ENCODE assay signal across 7 mouse cellular contexts in the genomic region with DNA sequence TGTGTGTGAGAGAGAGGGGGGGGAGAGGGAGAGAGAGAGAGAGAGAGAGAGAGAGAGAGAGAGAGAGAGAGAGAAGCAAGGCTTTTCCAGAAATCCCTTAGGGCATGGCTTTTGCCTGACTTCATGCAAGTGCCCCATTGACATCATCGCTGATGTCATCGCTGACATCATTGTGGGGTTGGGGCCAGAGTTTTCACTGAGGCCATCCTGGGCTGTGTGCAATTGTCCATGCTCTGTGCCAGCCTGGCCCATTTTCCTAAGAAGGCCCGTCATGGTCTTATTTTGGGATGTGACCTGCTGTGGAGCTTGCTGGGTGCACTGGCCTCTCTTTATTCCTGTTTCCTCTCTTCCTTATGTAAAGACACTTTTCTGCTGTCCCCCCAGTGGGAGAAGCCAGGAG.
"Had no signal": no experiment of that assay in that cellular context is flagged by ENCODE, and none has a peak within 500 bp of the region (broad histone marks: within the 10 kb centered on the region; RNA-seq: fewer than 3 reads in every experiment).

No protein-coding gene starts in this region.

- ATAC-seq: lung, postnatal 0 days; midbrain, embryonic 13.5 days had no signal

- DNase-seq: kidney, postnatal 14 days; lung, adult 2 months; lung, postnatal 36 days; right cerebral cortex, postnatal 14 days; thymus, postnatal 4 days had no signal
